Mouse (Mus musculus): Measurements from ENCODE around the gene Musk. TPM values are rescaled to one million over a fixed set of nuclear protein-coding genes. Genes with fewer than 3 reads are reported as not detected.

The Musk gene
- polyA plus RNA-seq, 1 experiment from 2014 or later = 0.08 TPM

DNA sequence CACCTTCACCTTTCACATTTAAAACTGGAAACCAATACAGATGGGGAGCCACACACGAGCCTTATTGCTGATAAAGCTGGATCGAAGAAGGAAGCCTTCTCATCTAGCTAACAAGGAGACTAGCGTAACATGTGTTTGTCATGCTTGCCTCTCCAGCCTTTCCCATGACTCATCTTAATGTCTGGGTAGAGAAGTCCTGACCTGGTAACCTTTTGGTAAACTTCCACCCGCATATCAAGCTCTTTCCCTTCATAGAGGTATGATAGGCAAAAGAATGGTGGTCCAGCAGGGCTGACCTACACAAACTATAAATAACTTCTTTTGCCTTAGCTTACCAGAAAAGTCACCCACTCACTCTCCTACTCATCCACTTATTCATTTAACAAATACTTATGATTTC lies 44.3 kb downstream of the Musk start:
- Histone ChIP-seq H3K27me3 (ENCODE audit: control insufficient read depth, insufficient read depth, low read depth, low read length) (no peaks in the 10 kb centered on the region), H3K4me1 (ENCODE audit: control insufficient read depth, low read depth, low read length) (no peaks in the 10 kb centered on the region), H3K9ac (ENCODE audit: low read depth, low read length) (no peak overlapping the region), H3K9me3 (replicated peaks; ENCODE audit: control insufficient read depth, low read length) (no peaks in the 10 kb centered on the region), H3K27ac (ENCODE audit: low read length) (no peak overlapping the region), H3K4me3 (ENCODE audit: low read depth, low read length) (no peak overlapping the region), H3K36me3 (ENCODE audit: control insufficient read depth, insufficient read depth) (no peaks in the 10 kb centered on the region), H3K4me2 (ENCODE audit: low read depth, low read length) (no peak overlapping the region)
- WGBS (ENCODE audit: insufficient replicate concordance) = 59% methylated on average over 4 of the region's 4 CpGs
- ATAC-seq (ENCODE audit: low read depth) = no peak

DNA sequence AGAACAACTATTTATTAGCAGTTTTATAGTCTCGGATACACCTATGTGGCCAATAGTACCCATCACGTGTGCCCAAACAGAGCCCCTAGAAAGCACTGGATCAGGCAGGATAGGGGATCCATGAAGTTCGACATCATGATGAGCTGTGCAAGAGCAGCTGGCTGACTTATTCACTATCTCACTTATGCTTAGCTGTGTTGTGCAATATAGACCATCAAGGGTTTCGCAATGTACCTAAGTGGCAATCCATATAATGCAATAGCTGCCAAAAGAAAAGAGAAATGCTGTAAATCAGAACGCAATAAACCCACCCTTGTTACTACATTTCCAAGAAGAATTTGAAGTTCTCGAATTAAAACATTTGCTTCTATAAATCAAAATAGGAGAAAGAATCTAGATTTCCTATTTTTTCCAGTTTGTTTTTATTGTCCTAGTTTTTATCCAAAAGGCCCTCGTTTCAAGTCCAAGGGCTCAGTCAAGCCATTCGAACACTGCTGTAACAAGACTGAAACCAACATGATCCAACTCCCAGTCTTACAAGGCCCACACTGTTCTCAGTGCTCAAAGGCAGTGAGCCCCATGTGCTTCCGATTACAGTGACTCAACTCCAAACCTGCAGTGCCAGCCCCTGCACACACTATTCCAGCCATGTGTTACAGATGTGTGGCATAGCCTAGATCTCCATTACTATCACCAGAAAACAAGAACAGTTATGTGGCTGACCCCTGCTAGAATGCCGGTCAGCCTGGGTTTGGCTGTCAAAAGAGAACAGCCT lies 45.3 kb downstream of the Musk start:
- WGBS (ENCODE audit: insufficient replicate concordance) = 61% methylated on average over 10 of the region's 10 CpGs
- Histone ChIP-seq H3K27ac (ENCODE audit: low read length) (no peak overlapping the region), H3K4me2 (ENCODE audit: low read depth, low read length) (no peak overlapping the region), H3K9ac (ENCODE audit: low read depth, low read length) (no peak overlapping the region), H3K4me3 (ENCODE audit: low read depth, low read length) (no peak overlapping the region), H3K9me3 (replicated peaks; ENCODE audit: control insufficient read depth, low read length) (no peaks in the 10 kb centered on the region), H3K27me3 (ENCODE audit: control insufficient read depth, insufficient read depth, low read depth, low read length) (no peaks in the 10 kb centered on the region), H3K36me3 (ENCODE audit: control insufficient read depth, insufficient read depth) (no peaks in the 10 kb centered on the region), H3K4me1 (ENCODE audit: control insufficient read depth, low read depth, low read length) (no peaks in the 10 kb centered on the region)
- no peak for ATAC-seq (ENCODE audit: low read depth)

DNA sequence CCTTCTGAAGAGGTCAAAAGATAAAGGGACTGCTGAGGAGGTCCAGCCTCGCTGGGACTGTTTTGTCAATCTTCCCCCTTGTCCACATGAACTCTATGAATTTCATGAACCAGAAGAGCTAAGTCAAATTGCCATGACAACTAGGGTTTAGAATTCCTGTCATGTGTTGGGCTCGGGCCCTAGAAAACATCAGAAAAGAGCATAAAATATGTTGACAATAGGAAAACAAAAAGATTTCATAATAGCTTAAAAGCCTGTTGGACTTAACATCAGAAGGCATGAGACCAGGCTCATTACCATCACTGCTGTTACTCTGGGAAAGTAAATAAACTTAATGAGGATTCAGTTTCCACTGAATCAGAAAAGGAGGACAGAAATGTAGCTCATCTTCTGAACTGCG lies 46.6 kb downstream of the Musk start:
- no peak overlapping the region for H3K4me2 ChIP-seq (ENCODE audit: low read depth, low read length)
- no peak overlapping the region for H3K4me3 ChIP-seq (ENCODE audit: low read depth, low read length)
- WGBS (ENCODE audit: insufficient replicate concordance) = 40% methylated on average over 3 of the region's 3 CpGs

DNA sequence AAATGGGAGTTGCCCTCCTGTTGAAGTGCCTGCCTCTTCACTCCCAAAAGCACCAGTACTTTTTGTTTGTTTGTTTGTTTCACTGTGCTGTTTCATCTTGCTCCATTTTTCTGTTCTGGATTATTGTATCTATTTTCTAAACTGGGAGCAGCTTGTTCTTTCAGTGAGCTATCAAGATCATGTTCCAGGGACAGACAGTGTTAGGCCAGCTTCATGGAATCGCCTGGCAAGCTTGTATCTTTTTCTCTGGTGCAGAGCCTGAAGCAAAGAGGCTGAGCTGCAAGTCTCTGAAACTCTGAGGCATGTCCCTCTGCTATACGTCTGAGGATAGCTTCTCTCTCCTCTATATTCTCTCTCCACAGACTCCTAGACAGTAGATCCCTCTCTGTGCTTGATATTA lies 50.5 kb downstream of the Musk start:
- whole genome bisulfite sequencing (ENCODE audit: insufficient replicate concordance) = 48% methylated on average over 2 of the region's 2 CpGs
- Histone ChIP-seq H3K4me1 (ENCODE audit: control insufficient read depth, low read depth, low read length) (no peaks in the 10 kb centered on the region), H3K9me3 (replicated peaks; ENCODE audit: control insufficient read depth, low read length) (no peaks in the 10 kb centered on the region), H3K9ac (ENCODE audit: low read depth, low read length) (no peak overlapping the region), H3K36me3 (ENCODE audit: control insufficient read depth, insufficient read depth) (no peaks in the 10 kb centered on the region), H3K4me2 (ENCODE audit: low read depth, low read length) (no peak overlapping the region), H3K4me3 (ENCODE audit: low read depth, low read length) (no peak overlapping the region), H3K27me3 (ENCODE audit: control insufficient read depth, insufficient read depth, low read depth, low read length) (no peaks in the 10 kb centered on the region), H3K27ac (ENCODE audit: low read length) (no peak overlapping the region)
- no peak for ATAC-seq (ENCODE audit: low read depth)

More for the DNA sequence above, 46.6 kb downstream of the Musk start:
- Histone ChIP-seq H3K27me3 (ENCODE audit: control insufficient read depth, insufficient read depth, low read depth, low read length) (no peaks in the 10 kb centered on the region), H3K4me1 (ENCODE audit: control insufficient read depth, low read depth, low read length) (no peaks in the 10 kb centered on the region), H3K9ac (ENCODE audit: low read depth, low read length) (no peak overlapping the region), H3K9me3 (replicated peaks; ENCODE audit: control insufficient read depth, low read length) (no peaks in the 10 kb centered on the region), H3K36me3 (ENCODE audit: control insufficient read depth, insufficient read depth) (no peaks in the 10 kb centered on the region), H3K27ac (ENCODE audit: low read length) (no peak overlapping the region)
- no peak for ATAC-seq (ENCODE audit: low read depth)

DNA sequence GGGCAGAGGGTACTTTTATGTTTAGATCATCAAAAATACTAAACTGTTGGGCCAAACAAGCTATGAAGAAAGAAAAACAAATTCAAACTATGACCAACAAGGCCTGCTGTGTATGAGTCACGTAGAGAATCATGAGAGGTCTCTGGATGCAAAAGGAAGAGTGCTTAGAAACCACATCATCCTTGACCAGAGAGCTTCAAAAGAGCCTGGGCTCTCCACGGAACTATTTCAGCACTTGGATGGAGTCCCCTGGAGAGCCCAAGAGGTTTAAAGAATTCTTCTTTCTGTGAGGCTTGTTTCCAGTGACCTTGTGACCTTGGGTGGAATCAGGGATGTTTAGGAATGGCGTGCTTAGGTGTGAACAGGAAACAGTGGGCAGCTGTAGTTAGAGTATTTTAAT lies 53.5 kb downstream of the Musk start:
- no peak for ATAC-seq (ENCODE audit: low read depth)

DNA sequence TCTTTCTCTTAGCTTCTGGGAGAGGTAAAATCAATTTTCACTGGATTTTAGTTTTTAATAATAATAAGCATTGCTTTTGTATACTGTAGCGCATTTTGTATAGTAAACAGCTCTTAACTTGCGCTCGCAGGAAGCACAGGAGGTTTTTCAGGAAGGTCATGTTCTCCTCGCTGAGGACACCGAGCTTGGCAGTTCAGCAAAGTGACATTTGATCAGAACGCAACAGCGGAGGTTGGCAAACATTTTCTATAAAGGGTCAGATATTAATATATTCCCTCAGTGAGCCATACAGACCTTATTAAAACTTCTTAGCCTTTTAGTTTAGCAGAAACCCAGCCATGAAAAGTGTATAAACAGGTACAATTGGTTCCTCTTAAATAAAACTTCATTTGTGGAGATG lies 64.4 kb downstream of the Musk start:
- H3K27ac ChIP-seq (ENCODE audit: low read length) = no peak overlapping the region
- H3K27me3 ChIP-seq (ENCODE audit: control insufficient read depth, insufficient read depth, low read depth, low read length) = no peaks in the 10 kb centered on the region
- no peaks in the 10 kb centered on the region for H3K36me3 ChIP-seq (ENCODE audit: control insufficient read depth, insufficient read depth)
- H3K4me2 ChIP-seq (ENCODE audit: low read depth, low read length) = no peak overlapping the region
- no peak overlapping the region for H3K4me3 ChIP-seq (ENCODE audit: low read depth, low read length)
- 77% methylated on average over 7 of the region's 7 CpGs for WGBS (ENCODE audit: insufficient replicate concordance)
- ATAC-seq (ENCODE audit: low read depth) = no peak
- no peak overlapping the region for H3K9ac ChIP-seq (ENCODE audit: low read depth, low read length)
- no peaks in the 10 kb centered on the region for H3K9me3 ChIP-seq (replicated peaks; ENCODE audit: control insufficient read depth, low read length)
- no peaks in the 10 kb centered on the region for H3K4me1 ChIP-seq (ENCODE audit: control insufficient read depth, low read depth, low read length)

More for the DNA sequence above, 53.5 kb downstream of the Musk start:
- Histone ChIP-seq H3K9me3 (replicated peaks; ENCODE audit: control insufficient read depth, low read length) (no peaks in the 10 kb centered on the region), H3K27ac (ENCODE audit: low read length) (no peak overlapping the region), H3K4me2 (ENCODE audit: low read depth, low read length) (no peak overlapping the region), H3K36me3 (ENCODE audit: control insufficient read depth, insufficient read depth) (no peaks in the 10 kb centered on the region), H3K27me3 (ENCODE audit: control insufficient read depth, insufficient read depth, low read depth, low read length) (no peaks in the 10 kb centered on the region), H3K4me3 (ENCODE audit: low read depth, low read length) (no peak overlapping the region), H3K4me1 (ENCODE audit: control insufficient read depth, low read depth, low read length) (no peaks in the 10 kb centered on the region), H3K9ac (ENCODE audit: low read depth, low read length) (no peak overlapping the region)
- 33% methylated on average over 3 of the region's 3 CpGs for whole genome bisulfite sequencing (ENCODE audit: insufficient replicate concordance)

DNA sequence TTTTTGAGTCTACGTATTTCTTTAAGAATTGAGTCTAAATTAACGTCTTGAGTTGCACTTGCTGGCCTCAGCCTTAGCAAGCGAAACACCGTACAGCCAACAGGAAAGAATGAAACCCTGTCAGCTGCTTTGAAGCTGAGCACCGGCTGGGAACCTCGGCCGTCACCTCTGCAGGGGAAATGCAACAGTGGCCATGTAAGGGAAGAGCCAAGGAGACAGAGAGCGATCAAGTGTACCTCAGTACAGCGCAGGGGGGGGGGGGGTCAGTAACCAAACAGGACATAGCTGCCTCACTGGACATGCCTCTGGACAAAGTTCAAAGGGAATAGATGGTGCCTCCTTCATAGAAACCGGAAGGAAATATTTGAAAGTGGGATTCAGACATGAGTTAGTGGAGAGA lies 65.4 kb downstream of the Musk start:
- H3K4me1 ChIP-seq (ENCODE audit: control insufficient read depth, low read depth, low read length) = no peaks in the 10 kb centered on the region
- H3K36me3 ChIP-seq (ENCODE audit: control insufficient read depth, insufficient read depth) = no peaks in the 10 kb centered on the region
- no peak for ATAC-seq (ENCODE audit: low read depth)
- no peak overlapping the region for H3K9ac ChIP-seq (ENCODE audit: low read depth, low read length)
- H3K27me3 ChIP-seq (ENCODE audit: control insufficient read depth, insufficient read depth, low read depth, low read length) = no peaks in the 10 kb centered on the region
- no peak overlapping the region for H3K4me3 ChIP-seq (ENCODE audit: low read depth, low read length)
- H3K4me2 ChIP-seq (ENCODE audit: low read depth, low read length) = no peak overlapping the region
- 50% methylated on average over 10 of the region's 10 CpGs for WGBS (ENCODE audit: insufficient replicate concordance)
- H3K9me3 ChIP-seq (replicated peaks; ENCODE audit: control insufficient read depth, low read length) = no peaks in the 10 kb centered on the region
- no peak overlapping the region for H3K27ac ChIP-seq (ENCODE audit: low read length)

DNA sequence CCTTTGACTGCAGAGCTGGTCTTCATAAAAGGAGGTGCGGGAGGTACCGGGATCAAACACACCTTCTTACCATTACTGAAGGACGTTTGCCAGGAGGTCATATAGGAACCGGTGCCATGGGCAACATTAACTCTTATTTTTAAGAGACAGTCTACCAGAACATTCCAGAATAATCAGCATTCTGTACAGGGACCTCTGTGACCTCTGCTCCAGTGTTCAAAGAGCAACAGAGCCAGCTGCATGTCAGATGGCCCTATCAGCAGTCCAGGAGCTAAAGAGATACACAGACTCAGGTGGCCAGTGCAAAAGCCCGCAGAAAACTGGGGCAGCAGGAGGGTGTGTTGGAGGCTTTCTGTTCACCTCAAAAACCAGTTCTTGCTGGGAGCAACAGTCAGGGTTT lies 65.8 kb downstream of the Musk start:
- Histone ChIP-seq H3K36me3 (ENCODE audit: control insufficient read depth, insufficient read depth) (no peaks in the 10 kb centered on the region), H3K27ac (ENCODE audit: low read length) (no peak overlapping the region), H3K4me2 (ENCODE audit: low read depth, low read length) (no peak overlapping the region), H3K9me3 (replicated peaks; ENCODE audit: control insufficient read depth, low read length) (no peaks in the 10 kb centered on the region), H3K4me1 (ENCODE audit: control insufficient read depth, low read depth, low read length) (no peaks in the 10 kb centered on the region), H3K9ac (ENCODE audit: low read depth, low read length) (no peak overlapping the region), H3K4me3 (ENCODE audit: low read depth, low read length) (no peak overlapping the region), H3K27me3 (ENCODE audit: control insufficient read depth, insufficient read depth, low read depth, low read length) (no peaks in the 10 kb centered on the region)
- ATAC-seq (ENCODE audit: low read depth) = no peak
- 72% methylated on average over 5 of the region's 5 CpGs for WGBS (ENCODE audit: insufficient replicate concordance)

DNA sequence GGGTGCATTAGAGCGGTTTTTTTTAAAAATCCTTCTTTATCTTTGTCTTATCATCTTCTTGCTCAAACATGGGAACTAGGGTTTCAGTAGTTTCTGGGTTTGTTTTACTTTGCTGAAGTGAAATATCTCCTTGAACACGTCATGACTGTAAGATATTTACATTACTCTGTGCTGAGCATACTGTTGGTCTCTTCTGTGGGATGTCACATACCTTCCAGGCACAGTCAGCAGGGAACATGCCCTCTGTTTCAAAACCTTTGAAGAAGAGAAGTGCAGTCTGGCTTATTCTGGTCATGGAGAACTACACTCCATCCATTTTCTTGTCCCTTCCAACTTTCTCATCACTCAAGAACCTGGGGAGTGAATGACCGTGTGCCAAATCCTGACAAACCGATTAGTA lies 73.2 kb downstream of the Musk start:
- no peak overlapping the region for H3K4me3 ChIP-seq (ENCODE audit: low read depth, low read length)
- no peak overlapping the region for H3K27ac ChIP-seq (ENCODE audit: low read length)
- no peaks in the 10 kb centered on the region for H3K9me3 ChIP-seq (replicated peaks; ENCODE audit: control insufficient read depth, low read length)
- no peak overlapping the region for H3K9ac ChIP-seq (ENCODE audit: low read depth, low read length)
- no peaks in the 10 kb centered on the region for H3K4me1 ChIP-seq (ENCODE audit: control insufficient read depth, low read depth, low read length)
- WGBS (ENCODE audit: insufficient replicate concordance) = 56% methylated on average over 4 of the region's 4 CpGs
- no peaks in the 10 kb centered on the region for H3K27me3 ChIP-seq (ENCODE audit: control insufficient read depth, insufficient read depth, low read depth, low read length)
- no peaks in the 10 kb centered on the region for H3K36me3 ChIP-seq (ENCODE audit: control insufficient read depth, insufficient read depth)
- H3K4me2 ChIP-seq (ENCODE audit: low read depth, low read length) = no peak overlapping the region
- no peak for ATAC-seq (ENCODE audit: low read depth)
